16 mouse cellular contexts compared by ENCODE assay signal in genomic region chr9:95067037-95067436, GRCm38 (mm10).
"Had no signal": no experiment of that assay in that cellular context is flagged by ENCODE, and none has a peak within 500 bp of the region (broad histone marks: within the 10 kb centered on the region; RNA-seq: fewer than 3 reads in every experiment).

No protein-coding gene starts in this region.

- H3K4me1 ChIP-seq: neural tube, embryonic 15.5 days; stomach, embryonic 15.5 days had no signal

- H3K9ac ChIP-seq: neural tube, embryonic 13.5 days; neural tube, embryonic 15.5 days; stomach, embryonic 15.5 days had no signal

- H3K36me3 ChIP-seq: neural tube, embryonic 13.5 days; neural tube, embryonic 15.5 days; stomach, embryonic 15.5 days had no signal

- H3K4me2 ChIP-seq: neural tube, embryonic 13.5 days; neural tube, embryonic 15.5 days; stomach, embryonic 15.5 days had no signal

- H3K9me3 ChIP-seq: neural tube, embryonic 13.5 days; neural tube, embryonic 15.5 days; stomach, embryonic 15.5 days had no signal

- DNase-seq: retina, postnatal 1 day; right cerebral cortex, adult 18-20 months; right cerebral cortex, postnatal 14 days; right cerebral cortex, postnatal 25 days; right cerebral cortex, postnatal 4 days; spleen, adult 18-20 months; thymus, adult 18-20 months; thymus, adult 2 months; thymus, postnatal 14 days; thymus, postnatal 25 days; thymus, postnatal 36 days; thymus, postnatal 4 days had no signal

- H3K27ac ChIP-seq: neural tube, embryonic 13.5 days; neural tube, embryonic 15.5 days; stomach, embryonic 15.5 days; stomach, postnatal 0 days had no signal

- H3K4me3 ChIP-seq: neural tube, embryonic 13.5 days; neural tube, embryonic 15.5 days; stomach, embryonic 15.5 days had no signal

- H3K27me3 ChIP-seq: neural tube, embryonic 13.5 days; neural tube, embryonic 15.5 days; stomach, embryonic 15.5 days had no signal
